Mouse (Mus musculus) embryonic fibroblast, embryonic 13.5 days (primary cell): ENCODE results near the gene Tcea3.

Source experiments
- CTCF ChIP-seq: IDR thresholded peaks from 2 replicates; pipeline ENCODE4 v1.5.1; 2011; ENCODE audit warnings: mild to moderate bottlenecking, control low read depth, low read length, moderate library complexity, borderline replicate concordance; ENCODE audit not compliant: insufficient read depth
- POLR2A ChIP-seq: IDR thresholded peaks from 2 replicates; pipeline ENCODE4 v1.6.1; 2011; ENCODE audit warnings: low read depth, mild to moderate bottlenecking, control low read depth, low read length, moderate library complexity

DNA sequence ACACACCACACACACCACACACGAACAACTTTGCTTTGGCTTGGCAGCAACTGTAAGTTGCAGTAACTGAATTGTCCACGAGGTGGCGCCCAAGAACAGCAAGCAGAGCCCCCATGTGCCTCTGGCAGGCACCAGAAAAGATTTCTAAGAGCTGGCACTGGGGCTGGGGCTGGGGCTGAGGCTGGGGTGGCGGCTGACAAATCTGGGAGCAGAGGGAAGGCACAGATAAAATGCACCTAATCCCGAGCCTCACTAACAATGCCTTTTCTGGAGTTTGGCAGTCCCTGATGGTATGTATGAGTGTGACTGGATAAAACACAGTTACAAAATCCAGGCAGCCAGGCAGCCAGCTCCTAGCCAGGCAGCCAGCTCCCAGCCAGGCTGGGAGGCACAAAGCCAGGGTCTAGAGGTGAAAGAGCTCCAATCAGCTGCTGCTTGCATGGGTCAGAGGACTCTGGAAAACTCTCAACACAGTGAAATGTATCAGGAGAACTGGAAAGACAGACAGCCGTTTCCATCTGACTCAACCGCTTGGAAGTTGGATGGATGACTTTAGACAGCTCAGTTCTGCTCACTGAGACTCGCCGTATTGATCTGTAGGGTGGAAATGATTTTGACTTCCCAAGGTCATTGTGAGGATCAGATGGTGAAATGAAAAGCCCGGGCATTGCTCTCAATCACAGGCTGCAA, 13.1 kb downstream of the Tcea3 start:
- no peak for TF ChIP-seq POLR2A
- TF ChIP-seq CTCF: peak; percentile 78
